Mouse (Mus musculus) inflammation-experienced regulatory T-cells (primary cell): ENCODE measurements around the gene Zfp277. TPM values are rescaled to one million over a fixed set of nuclear protein-coding genes. Genes with fewer than 3 reads are reported as not detected.

ENCODE experiments used
- polyA plus RNA-seq, 2 experiments: library from polyadenylated mRNA; unstranded; fragments of 100-300 nt; shearing (Covaris generic); gene quantifications; one replicate each; pipeline ENCODE4 v1.2.1; 2017

Gene Zfp277
- polyA plus RNA-seq, result 10 to 100 TPM; 33.6 to 35.0 TPM

GRCm38 (mm10) chr12:40445648-40446449 is at the start of gene Zfp277, which contains the start of gene Dock4:
Zfp277 (minus strand) TSS chr12:40445902.
Dock4 (plus strand) TSS chr12:40445952.

Other genes with a start within 250 kb of the Zfp277 start
- under 1 TPM; 0.22 to 0.47 TPM for gene Lsmem1, start 246.4 kb downstream of the Zfp277 start, polyA plus RNA-seq
- 100 to 1,000 TPM; 128 to 216 TPM for gene Ifrd1, start 197.4 kb downstream of the Zfp277 start, polyA plus RNA-seq
- 1 to 10 TPM; 3.3 to 7.9 TPM for gene Dock4, start 50 bp upstream of the Zfp277 start, polyA plus RNA-seq